Mouse (Mus musculus) fat pad, adult 2 months (tissue): ENCODE data around the gene Lcp2.
"Not testable (repeated sequence)": the region's sequence is repeated elsewhere in the genome, so short reads cannot be mapped to it uniquely, and the experiment has no call there.

Experiments
- DNase-seq: peaks from one replicate; pipeline ENCODE4 v3.0.0-alpha.2; 2011; ENCODE audit warnings: low read depth, low spot score; ENCODE audit errors: extremely low read depth

The Lcp2 gene

GRCm38 (mm10) chr11:34083795-34084194, 37.1 kb downstream of the Lcp2 start:
- no peak for DNase-seq

- no peak for DNase-seq
Measured at GRCm38 (mm10) chr11:34084639-34085038, 37.9 kb downstream of the Lcp2 start.

GRCm38 (mm10) chr11:34086164-34086751, 39.5 kb downstream of the Lcp2 start:
- DNase-seq: no peak

GRCm38 (mm10) chr11:34087064-34087463, 40.3 kb downstream of the Lcp2 start:
- DNase-seq: no peak

- DNase-seq: no peak
Measured at GRCm38 (mm10) chr11:34098422-34098821, 51.7 kb downstream of the Lcp2 start, which contains the start of gene 4930469K13Rik. Gene 4930469K13Rik (minus strand): TSS chr11:34098554.

- no peak for DNase-seq
Measured at GRCm38 (mm10) chr11:34101827-34102226, 55.1 kb downstream of the Lcp2 start.

GRCm38 (mm10) chr11:34104919-34105318, 58.2 kb downstream of the Lcp2 start:
- DNase-seq: no peak

GRCm38 (mm10) chr11:34109260-34109659, 62.5 kb downstream of the Lcp2 start:
- no peak for DNase-seq

GRCm38 (mm10) chr11:34111940-34112339, 65.2 kb downstream of the Lcp2 start:
- no peak for DNase-seq

- DNase-seq: no peak
Measured at GRCm38 (mm10) chr11:34112781-34113380, 66.2 kb downstream of the Lcp2 start.

- DNase-seq: no peak
Measured at GRCm38 (mm10) chr11:34113760-34114159, 67.0 kb downstream of the Lcp2 start.

- DNase-seq: no peak
Measured at GRCm38 (mm10) chr11:34116572-34117135, 69.9 kb downstream of the Lcp2 start.

- DNase-seq: no peak
Measured at GRCm38 (mm10) chr11:34117581-34117980, 70.9 kb downstream of the Lcp2 start.

- DNase-seq: no peak
Measured at GRCm38 (mm10) chr11:34118319-34118718, 71.6 kb downstream of the Lcp2 start.

GRCm38 (mm10) chr11:34123147-34123546, 76.4 kb downstream of the Lcp2 start:
- DNase-seq: no peak

- no peak for DNase-seq
Measured at GRCm38 (mm10) chr11:34124852-34125251, 78.1 kb downstream of the Lcp2 start.

GRCm38 (mm10) chr11:34125727-34126126, 79.0 kb downstream of the Lcp2 start:
- DNase-seq: not testable (repeated sequence)

- no peak for DNase-seq
Measured at GRCm38 (mm10) chr11:34128412-34128811, 81.7 kb downstream of the Lcp2 start.

- DNase-seq: no peak
Measured at GRCm38 (mm10) chr11:34139296-34139695, 92.6 kb downstream of the Lcp2 start.
